Mouse (Mus musculus) cerebellum, adult (tissue): Measurements from ENCODE around the gene Astn1.

Experiments used
- ATAC-seq: cut with Nextera tagmentation; 2 replicates; pipeline ENCODE4 v1.9.2; 2017; ENCODE audit warnings: mild to moderate bottlenecking, moderate library complexity, mixed read lengths; ENCODE audit not compliant: insufficient number of reproducible peaks, low FRiP score, low TSS enrichment

The Astn1 gene

GRCm38 (mm10) chr1:158512089-158512488, 150.0 kb downstream of the Astn1 start:
- ATAC-seq = no peak

GRCm38 (mm10) chr1:158512636-158513035, 150.6 kb downstream of the Astn1 start:
- no peak for ATAC-seq

- no peak for ATAC-seq
Measured at GRCm38 (mm10) chr1:158513572-158513971, 151.5 kb downstream of the Astn1 start.

GRCm38 (mm10) chr1:158516558-158516957, 154.5 kb downstream of the Astn1 start:
- ATAC-seq = no peak

GRCm38 (mm10) chr1:158536195-158536594, 174.1 kb downstream of the Astn1 start:
- no peak for ATAC-seq

- no peak for ATAC-seq
Measured at GRCm38 (mm10) chr1:158536867-158537266, 174.8 kb downstream of the Astn1 start.

- ATAC-seq = no peak
Measured at GRCm38 (mm10) chr1:158545095-158545494, 183.0 kb downstream of the Astn1 start.

GRCm38 (mm10) chr1:158546513-158546912, 184.4 kb downstream of the Astn1 start:
- ATAC-seq = no peak

- 0 out of 2 replicates have a peak, but pooled peaks have one; percentile 33 for ATAC-seq
Measured at GRCm38 (mm10) chr1:158547592-158548211, 185.6 kb downstream of the Astn1 start.

- no peak for ATAC-seq
Measured at GRCm38 (mm10) chr1:158548319-158548718, 186.2 kb downstream of the Astn1 start.

GRCm38 (mm10) chr1:158549616-158550015, 187.5 kb downstream of the Astn1 start:
- ATAC-seq = no peak

- no peak for ATAC-seq
Measured at GRCm38 (mm10) chr1:158551951-158552350, 189.9 kb downstream of the Astn1 start.

GRCm38 (mm10) chr1:158553341-158553740, 191.3 kb downstream of the Astn1 start:
- no peak for ATAC-seq

- ATAC-seq = no peak
Measured at GRCm38 (mm10) chr1:158554020-158554505, 192.0 kb downstream of the Astn1 start.

- ATAC-seq = no peak
Measured at GRCm38 (mm10) chr1:158573168-158573567, 211.1 kb downstream of the Astn1 start.

GRCm38 (mm10) chr1:158573597-158573996, 211.5 kb downstream of the Astn1 start:
- no peak for ATAC-seq

GRCm38 (mm10) chr1:158575997-158576396, 213.9 kb downstream of the Astn1 start:
- ATAC-seq = no peak

- no peak for ATAC-seq
Measured at GRCm38 (mm10) chr1:158581806-158582205, 219.7 kb downstream of the Astn1 start.

GRCm38 (mm10) chr1:158588903-158589302, 226.8 kb downstream of the Astn1 start:
- ATAC-seq = no peak

- peak; percentile 51; the same call in 1 of the 2 replicates for ATAC-seq
Measured at GRCm38 (mm10) chr1:158596726-158597448, 234.8 kb downstream of the Astn1 start.

GRCm38 (mm10) chr1:158597996-158598395, 235.9 kb downstream of the Astn1 start:
- no peak for ATAC-seq

GRCm38 (mm10) chr1:158599435-158599834, 237.4 kb downstream of the Astn1 start:
- ATAC-seq = no peak
